Mouse (Mus musculus) liver, embryonic 13.5 days (tissue): ENCODE data around the gene Veph1. TPM values are rescaled to one million over a fixed set of nuclear protein-coding genes. Genes with fewer than 3 reads are reported as not detected.

Experiments
- ATAC-seq: fragments of 200-750 bp; cut with Nextera tagmentation; 2 replicates; pipeline ENCODE4 v1.8.0; 2017; ENCODE audit warnings: low read depth, mild to moderate bottlenecking, moderate number of reproducible peaks, moderate library complexity
- DNase-seq: peaks from one replicate; pipeline ENCODE4 v3.0.0; 2022
- H3K27ac ChIP-seq: fragments of 300-500 bp; sonication (generic); 2 replicates; pipeline ENCODE4 v1.5.1; 2015; ENCODE audit warnings: moderate library complexity, mild to moderate bottlenecking, inconsistent platforms
- H3K27me3 ChIP-seq: fragments of 300-500 bp; sonication (generic); 2 replicates; pipeline ENCODE4 v1.6.1; 2015; ENCODE audit warnings: mild to moderate bottlenecking, inconsistent platforms
- H3K36me3 ChIP-seq: fragments of 300-500 bp; sonication (generic); 2 replicates; pipeline ENCODE4 v1.6.1; 2015; ENCODE audit warnings: mild to moderate bottlenecking, inconsistent platforms
- H3K4me1 ChIP-seq: fragments of 300-500 bp; sonication (generic); replicated peaks from 2 replicates; pipeline ENCODE4 v1.6.1; 2015; ENCODE audit warnings: inconsistent platforms
- H3K4me2 ChIP-seq: fragments of 300-500 bp; sonication (generic); 2 replicates; pipeline ENCODE4 v1.6.1; 2015; ENCODE audit warnings: inconsistent platforms, mild to moderate bottlenecking, moderate library complexity
- H3K4me3 ChIP-seq: fragments of 300-500 bp; sonication (generic); replicated peaks from 2 replicates; pipeline ENCODE4 v1.5.1; 2015; ENCODE audit warnings: mild to moderate bottlenecking, inconsistent platforms
- H3K9ac ChIP-seq: fragments of 300-500 bp; sonication (generic); 2 replicates; pipeline ENCODE4 v1.6.1; 2015; ENCODE audit warnings: mild to moderate bottlenecking, inconsistent platforms
- H3K9me3 ChIP-seq: fragments of 300-500 bp; sonication (generic); replicated peaks from 2 replicates; pipeline ENCODE4 v1.6.1; 2016; ENCODE audit warnings: inconsistent platforms
- WGBS: fragments of 180-500 bp; shearing (Covaris S2); methylation state at CpG from one replicate; pipeline ENCODE4 v1.1.7; 2015; ENCODE audit not compliant: insufficient replicate concordance; 5-methylcytosine and 5-hydroxymethylcytosine counted together
- polyA plus RNA-seq: library from polyadenylated mRNA; unstranded; fragments of >200 nt; fragmentation: Nextera tagmentation; extraction: Ambion mirVana; gene quantifications from 2 replicates; pipeline ENCODE4 v1.2.1, GENCODE M21; 2015

Veph1 gene
- polyA plus RNA-seq, 1 experiment from 2014 or later = 0.02 TPM

- 37% methylated on average over 7 of the region's 7 CpGs for WGBS
- Histone ChIP-seq H3K27ac (no peak overlapping the region), H3K27me3 (no peaks in the 10 kb centered on the region), H3K9ac (no peak overlapping the region), H3K36me3 (no peaks in the 10 kb centered on the region), H3K9me3 (no peaks in the 10 kb centered on the region), H3K4me2 (no peak overlapping the region), H3K4me1 (no peaks in the 10 kb centered on the region), H3K4me3 (no peak overlapping the region)
- DNase-seq (no peak), ATAC-seq (no peak)
Measured at GRCm38 (mm10) chr3:66004220-66004951, 292.3 kb downstream of the Veph1 start.

Other genes with a start within 250 kb of the Veph1 start
- 0.32 and 0.37 TPM in 2 replicates for gene Ptx3, start 76.9 kb downstream of the Veph1 start, polyA plus RNA-seq